Mouse (Mus musculus): ENCODE measurements around the gene Tdrd12. TPM values are rescaled to one million over a fixed set of nuclear protein-coding genes. Genes with fewer than 3 reads are reported as not detected.

The Tdrd12 gene
- polyA plus RNA-seq (2015; fragmentation: Illumina TruSeq; extraction: RNeasy Lipid Tissue Mini Kit (QIAGEN cat#74804); ENCODE audit: insufficient read depth, low replicate concordance): 0.23 TPM

DNA sequence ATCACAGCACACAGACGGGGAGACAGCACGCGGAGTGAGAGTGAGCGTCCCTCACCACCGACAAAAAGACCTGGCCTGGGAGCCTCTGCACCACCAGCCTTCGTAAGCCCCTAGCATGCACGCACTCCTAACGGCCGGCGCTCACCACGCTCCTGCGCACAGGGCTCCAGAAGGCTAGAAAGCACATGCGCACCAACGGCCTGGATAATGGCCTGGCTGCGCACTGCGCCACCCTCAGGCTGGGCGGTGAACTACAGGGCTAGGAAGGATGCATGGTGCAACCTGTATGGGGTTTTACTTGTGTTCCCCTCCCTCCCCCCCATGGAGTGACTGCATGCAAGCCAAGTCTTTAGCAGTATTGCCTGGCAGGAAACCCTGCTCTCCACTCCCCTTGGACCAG is at the start of gene Tdrd12:
Tdrd12 (minus strand) TSS at position 184 of the 400 bp plus-strand sequence.

DNA sequence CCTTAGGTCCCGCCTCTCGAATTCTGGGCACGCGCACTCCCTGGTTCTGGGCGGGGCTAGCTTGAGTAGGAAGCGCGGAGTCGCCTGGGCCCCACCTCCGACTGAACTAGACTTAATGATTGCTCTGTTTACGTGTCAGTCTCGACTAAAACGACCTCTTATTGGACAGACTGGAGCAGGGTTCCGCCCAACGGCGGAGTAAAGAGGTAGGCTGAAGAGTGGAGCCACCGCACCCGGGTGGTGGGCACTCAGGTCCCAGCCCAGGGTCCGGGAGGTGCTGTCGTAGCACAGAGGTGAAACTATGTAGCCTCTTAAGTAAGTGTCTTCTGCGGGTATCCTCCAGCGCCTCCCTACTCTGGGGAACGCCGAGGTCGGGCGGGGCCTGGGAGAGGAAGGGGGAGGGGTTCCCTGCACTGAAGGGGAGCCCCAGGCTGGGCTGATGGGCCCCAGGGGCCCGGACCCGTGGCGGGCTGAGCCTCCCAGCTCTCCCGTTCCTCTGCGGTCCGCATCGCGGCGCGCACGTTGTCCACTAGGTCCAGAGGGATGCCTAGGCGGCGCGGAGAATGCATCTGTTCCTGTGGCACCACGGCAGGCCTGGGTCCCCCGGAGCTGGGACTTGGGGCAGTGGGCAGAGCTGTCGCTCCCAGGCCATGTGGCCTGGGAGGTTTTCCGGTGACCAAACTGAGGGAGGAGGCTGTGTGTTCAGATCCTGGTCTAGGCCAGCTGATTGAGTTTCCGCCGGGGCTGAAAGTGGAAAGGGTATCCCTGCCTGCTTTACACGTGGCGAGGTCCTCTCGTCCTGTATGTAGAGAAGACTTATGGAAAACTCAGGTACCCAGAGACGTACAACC is 48.7 kb upstream of the Tdrd12 start, which contains the start of gene Ankrd27:
Ankrd27 (plus strand) TSS at position 190 of the 851 bp plus-strand sequence.

DNA sequence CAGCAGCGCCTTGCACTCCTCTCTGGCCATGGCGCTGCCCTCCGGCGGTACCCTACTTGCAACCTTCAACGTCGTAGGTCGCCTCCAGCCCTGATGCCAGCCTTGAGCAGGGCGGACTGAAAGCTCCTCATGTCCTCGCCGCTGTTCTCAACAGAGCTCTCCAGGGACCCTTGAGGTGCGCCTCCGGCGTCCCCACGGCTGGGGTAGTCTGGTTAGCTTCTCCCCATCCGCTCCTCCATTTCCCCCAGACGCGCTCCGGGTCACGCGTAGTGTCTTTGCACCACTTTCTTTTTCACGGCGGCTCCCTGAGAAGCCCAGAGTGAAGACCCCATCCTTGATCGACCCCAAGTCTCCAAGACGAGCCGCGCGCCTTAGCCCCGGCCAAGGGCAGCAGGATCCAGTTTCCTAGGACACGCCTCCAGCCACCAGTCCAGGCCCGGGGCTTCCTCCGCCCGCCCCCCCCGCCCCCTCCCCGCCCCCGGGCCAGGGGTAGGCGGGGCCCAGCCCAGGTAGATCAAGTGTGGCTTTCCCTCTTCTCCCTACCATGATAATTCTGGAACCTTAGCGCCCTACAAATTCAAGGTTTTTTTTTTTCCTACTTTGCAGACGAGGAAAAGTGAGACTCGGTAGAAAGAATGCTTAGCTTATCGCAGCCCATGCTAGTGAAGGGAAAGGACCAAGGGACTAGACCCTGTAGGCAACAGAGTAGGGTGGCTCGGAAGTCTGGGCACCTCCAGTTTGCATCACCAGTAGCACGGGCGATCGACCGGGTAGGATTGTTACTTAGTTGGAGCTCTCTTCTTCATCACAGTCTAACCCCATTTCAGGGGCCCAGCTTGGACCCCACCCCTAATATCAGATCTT is 47.9 kb upstream of the Tdrd12 start, which contains the start of gene Rgs9bp:
Rgs9bp (minus strand) TSS at position 392 of the 864 bp plus-strand sequence.

DNA sequence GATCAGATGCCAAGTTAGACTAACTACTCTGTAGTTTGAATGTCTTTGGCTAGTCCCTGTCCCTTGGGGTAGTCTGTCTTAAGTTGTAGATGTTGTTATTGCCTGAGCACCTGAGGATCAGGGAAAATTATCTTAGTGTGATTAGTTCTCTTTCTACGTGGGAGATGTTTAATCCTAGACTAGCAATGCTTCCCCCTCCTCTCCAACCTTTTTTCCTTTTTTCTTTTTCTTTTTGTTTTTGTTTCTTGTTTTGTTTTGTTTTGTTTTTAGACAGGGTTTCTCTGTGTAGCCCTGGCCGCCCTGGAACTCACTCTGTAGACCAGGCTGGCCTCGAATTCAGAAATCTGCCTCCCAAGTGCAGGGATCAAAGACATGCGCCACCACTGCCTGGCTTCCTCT is 18.7 kb upstream of the Tdrd12 start, which contains the start of gene Nudt19:
Nudt19 (minus strand) TSS at position 100 of the 399 bp plus-strand sequence.

DNA sequence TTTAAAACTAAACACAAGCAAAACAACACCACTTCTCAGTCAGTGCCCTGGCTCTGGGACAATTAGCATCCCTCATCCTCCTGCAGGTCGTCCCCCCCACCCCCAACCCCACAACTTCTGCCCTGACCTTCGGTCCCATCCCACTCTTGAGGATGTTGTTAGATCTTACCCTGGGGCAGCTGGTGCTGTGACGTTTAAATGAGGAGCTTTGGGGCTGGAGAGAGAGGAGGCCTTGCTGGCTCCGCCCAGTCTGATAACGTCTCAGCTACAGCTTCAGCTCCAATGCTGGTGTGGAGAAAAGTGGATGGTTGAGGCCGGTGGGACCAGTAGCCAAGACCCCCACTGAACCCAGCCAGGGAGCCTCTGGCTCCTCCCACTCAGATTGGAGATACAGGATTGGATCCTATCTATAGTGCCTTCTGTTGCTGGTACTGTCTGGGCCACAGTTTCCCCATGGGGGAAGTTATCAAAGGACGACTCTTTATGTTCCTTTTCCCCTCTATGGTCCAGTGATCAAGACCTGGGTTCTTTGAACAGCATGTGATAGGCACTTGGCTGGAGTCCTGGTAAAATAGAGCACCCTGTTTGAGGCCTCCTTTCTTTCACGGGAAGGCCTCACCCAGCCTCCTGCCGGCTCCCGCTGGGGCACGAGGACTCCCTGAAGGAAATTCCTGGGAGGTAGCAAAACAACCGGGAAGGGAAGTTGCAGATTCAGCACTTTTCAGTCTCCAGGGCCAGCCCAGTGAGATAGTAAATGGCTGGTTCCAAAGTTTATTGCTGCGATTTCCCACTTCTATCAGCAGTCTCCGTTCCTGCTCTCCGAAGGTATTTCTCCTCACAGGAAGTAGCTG is 89.3 kb downstream of the Tdrd12 start, which contains the start of gene Slc7a9:
Slc7a9 (plus strand) TSS at position 801 of the 851 bp plus-strand sequence.

Other genes starting within 250 kb of the Tdrd12 start
- 11.8 TPM for gene Gpatch1, start 219.3 kb downstream of the Tdrd12 start, polyA plus RNA-seq (2015; fragmentation: Illumina TruSeq; extraction: RNeasy Lipid Tissue Mini Kit (QIAGEN cat#74804); ENCODE audit: insufficient read depth, low replicate concordance)
- gene Rhpn2, start 203.6 kb downstream of the Tdrd12 start, polyA plus RNA-seq (2015; fragmentation: Illumina TruSeq; extraction: RNeasy Lipid Tissue Mini Kit (QIAGEN cat#74804); ENCODE audit: insufficient read depth, low replicate concordance): 0.75 TPM
- gene Faap24, start 140.9 kb downstream of the Tdrd12 start, polyA plus RNA-seq (2015; fragmentation: Illumina TruSeq; extraction: RNeasy Lipid Tissue Mini Kit (QIAGEN cat#74804); ENCODE audit: insufficient read depth, low replicate concordance): 10.9 TPM
- gene Cep89, start 140.7 kb downstream of the Tdrd12 start, polyA plus RNA-seq (2015; fragmentation: Illumina TruSeq; extraction: RNeasy Lipid Tissue Mini Kit (QIAGEN cat#74804); ENCODE audit: insufficient read depth, low replicate concordance): 44.4 TPM
- gene Slc7a9, start 88.9 kb downstream of the Tdrd12 start, polyA plus RNA-seq (2015; fragmentation: Illumina TruSeq; extraction: RNeasy Lipid Tissue Mini Kit (QIAGEN cat#74804); ENCODE audit: insufficient read depth, low replicate concordance): not detected
- 55.5 TPM for gene Nudt19, start 18.6 kb upstream of the Tdrd12 start, polyA plus RNA-seq (2015; fragmentation: Illumina TruSeq; extraction: RNeasy Lipid Tissue Mini Kit (QIAGEN cat#74804); ENCODE audit: insufficient read depth, low replicate concordance)
- gene Rgs9bp, start 47.8 kb upstream of the Tdrd12 start, polyA plus RNA-seq (2015; fragmentation: Illumina TruSeq; extraction: RNeasy Lipid Tissue Mini Kit (QIAGEN cat#74804); ENCODE audit: insufficient read depth, low replicate concordance): 0.17 TPM
- gene Ankrd27, start 48.5 kb upstream of the Tdrd12 start, polyA plus RNA-seq (2015; fragmentation: Illumina TruSeq; extraction: RNeasy Lipid Tissue Mini Kit (QIAGEN cat#74804); ENCODE audit: insufficient read depth, low replicate concordance): 26.0 TPM
- 130 TPM for gene Pdcd5, start 109.8 kb upstream of the Tdrd12 start, polyA plus RNA-seq (2015; fragmentation: Illumina TruSeq; extraction: RNeasy Lipid Tissue Mini Kit (QIAGEN cat#74804); ENCODE audit: insufficient read depth, low replicate concordance)
- 11.2 TPM for gene Dpy19l3, start 216.7 kb upstream of the Tdrd12 start, polyA plus RNA-seq (2015; fragmentation: Illumina TruSeq; extraction: RNeasy Lipid Tissue Mini Kit (QIAGEN cat#74804); ENCODE audit: insufficient read depth, low replicate concordance)